Mouse (Mus musculus) c-Kit-positive CD71-positive TER-119-positive erythroid progenitor cells, embryonic 14.5 days (primary cell): ENCODE results near the gene Srsf3.
"Not testable (repeated sequence)": the region's sequence is repeated elsewhere in the genome, so short reads cannot be mapped to it uniquely, and the experiment has no call there.

Experiments used
- DNase-seq: peaks from one replicate; pipeline ENCODE4 v3.0.0-alpha.2; 2013; ENCODE audit warnings: low spot score

The Srsf3 gene

GRCm38 (mm10) chr17:29018292-29018984 lies 14.0 kb upstream of the Srsf3 start:
- DNase-seq: no peak

- no peak for DNase-seq
These were observed 13.0 kb upstream of the Srsf3 start for GRCm38 (mm10) chr17:29019391-29019790.

- DNase-seq: no peak
These were observed 12.0 kb upstream of the Srsf3 start for GRCm38 (mm10) chr17:29020444-29020843.

GRCm38 (mm10) chr17:29022230-29022819 lies 10.1 kb upstream of the Srsf3 start:
- no peak for DNase-seq

DNA sequence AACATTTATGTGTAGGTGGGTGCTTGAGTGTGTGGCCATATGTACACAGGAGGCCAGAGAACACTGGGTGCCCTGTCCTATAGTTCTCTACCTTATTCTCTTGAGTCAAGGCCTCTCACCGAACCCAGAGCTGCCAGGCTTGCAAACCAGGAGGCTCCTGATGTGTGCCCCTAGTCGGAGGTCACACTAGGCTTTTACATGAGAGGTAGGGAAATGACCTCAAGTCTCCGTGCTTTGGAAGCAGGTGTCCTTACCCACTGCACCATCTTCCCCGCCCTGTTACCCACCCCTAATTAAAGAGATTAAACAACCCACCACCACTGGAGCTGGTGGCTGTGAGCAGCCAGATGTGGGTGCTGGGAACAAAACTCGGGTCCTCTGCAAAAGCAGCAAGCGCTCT lies 9.1 kb upstream of the Srsf3 start:
- no peak for DNase-seq

DNA sequence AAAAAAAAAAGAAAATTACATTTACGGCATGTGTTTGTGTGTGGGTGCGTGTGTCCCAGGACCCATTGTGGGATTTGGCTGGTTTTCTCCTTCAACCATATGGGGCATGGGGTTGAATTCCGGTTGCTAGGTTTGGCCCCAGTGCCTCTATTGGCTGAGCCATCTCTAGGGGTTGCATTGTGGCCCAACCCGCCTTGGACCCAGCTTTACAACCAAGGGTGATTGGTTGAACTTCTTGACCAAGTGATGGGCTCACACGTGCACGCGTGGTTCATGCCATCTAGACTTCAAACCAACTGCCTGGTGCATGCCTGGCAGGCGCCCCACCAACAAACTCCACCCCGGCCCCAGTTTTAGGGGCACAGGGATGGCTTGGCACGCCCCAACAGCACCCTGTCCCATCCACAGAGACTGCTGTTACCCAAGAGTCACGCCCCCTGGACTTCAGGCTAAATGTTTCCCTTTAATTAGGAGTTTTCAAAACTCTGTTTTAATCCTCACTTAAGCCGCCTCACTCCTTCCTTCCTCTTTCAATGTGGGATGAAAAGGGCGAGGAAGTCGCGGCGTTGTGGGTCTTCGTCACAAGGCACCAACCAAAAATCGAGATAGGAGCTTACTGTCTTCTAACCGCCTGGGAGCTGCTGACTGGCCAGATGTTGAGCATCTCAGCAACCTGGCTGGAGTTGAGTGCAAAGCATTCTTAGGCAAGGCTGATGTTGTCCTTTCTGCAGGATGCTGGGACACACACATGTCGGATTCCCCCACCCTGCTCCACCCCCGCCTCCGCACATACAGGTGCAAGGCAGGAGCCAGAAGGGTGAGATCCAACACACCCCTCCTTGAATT lies 8.2 kb upstream of the Srsf3 start:
- DNase-seq: no peak

GRCm38 (mm10) chr17:29024896-29025565 lies 7.4 kb upstream of the Srsf3 start:
- DNase-seq: no peak

- DNase-seq: no peak
These were observed 5.6 kb upstream of the Srsf3 start for GRCm38 (mm10) chr17:29026652-29027356.

DNA sequence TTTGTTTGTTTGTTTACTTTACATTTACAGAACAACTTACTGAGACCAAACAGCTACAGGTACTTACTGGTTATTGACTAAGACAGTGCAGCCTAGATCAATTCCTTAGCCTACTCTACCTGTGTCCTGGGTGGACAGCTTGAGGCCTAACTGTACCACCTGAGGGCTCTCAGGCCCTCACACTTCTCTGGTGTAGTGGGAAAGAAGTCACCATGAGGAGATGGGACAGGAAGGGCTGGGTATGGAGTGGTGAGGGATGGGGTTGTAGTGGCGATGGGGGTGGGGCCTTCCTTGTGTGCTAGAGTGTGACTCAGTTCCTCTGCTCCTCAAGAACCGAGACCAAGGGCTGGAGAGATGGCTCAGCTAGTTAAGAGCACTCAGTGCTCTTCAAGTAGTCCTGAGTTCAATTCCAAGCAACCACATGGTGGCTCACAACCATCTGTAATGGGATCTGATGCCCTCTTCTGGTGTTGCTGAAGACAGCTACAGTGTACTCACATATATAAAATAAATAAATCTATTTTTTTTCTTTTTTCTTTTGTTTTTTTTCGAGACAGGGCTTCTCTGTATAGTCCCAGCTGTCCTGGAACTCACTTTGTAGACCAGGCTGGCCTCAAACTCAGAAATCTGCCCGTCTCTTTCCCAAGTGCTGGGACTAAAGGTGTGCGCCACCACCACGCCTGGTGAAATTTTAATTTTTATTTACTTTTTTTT lies 1.9 kb upstream of the Srsf3 start:
- DNase-seq: no peak

DNA sequence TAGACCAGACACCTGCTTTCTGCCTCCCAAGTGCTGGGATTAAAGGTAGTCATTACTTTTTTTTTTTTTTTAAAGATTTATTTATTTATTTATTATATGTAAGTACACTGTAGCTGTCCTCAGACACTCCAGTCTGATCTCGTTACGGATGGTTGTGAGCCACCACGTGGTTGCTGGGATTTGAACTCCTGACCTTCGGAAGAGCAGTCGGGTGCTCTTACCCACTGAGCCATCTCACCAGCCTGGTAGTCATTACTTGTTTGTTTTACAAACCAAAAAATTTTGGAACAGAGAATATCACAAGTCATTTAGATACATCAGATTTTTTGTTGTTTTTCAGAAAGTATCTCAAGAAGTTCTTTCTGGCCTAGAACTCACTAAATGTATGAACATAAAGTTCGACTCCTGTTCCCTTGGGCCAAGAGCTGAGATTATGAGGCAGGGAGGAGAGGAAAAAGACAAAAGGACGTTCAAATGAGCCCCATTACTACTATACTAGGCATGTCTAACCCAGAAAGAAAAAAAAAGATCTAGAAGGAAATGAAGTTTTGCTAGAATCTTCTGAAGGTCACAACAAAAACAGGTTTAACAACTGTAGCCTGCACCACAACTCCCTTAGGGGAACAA lies 1.2 kb upstream of the Srsf3 start:
- DNase-seq: not testable (repeated sequence)

GRCm38 (mm10) chr17:29031771-29032273 lies 606 bp upstream of the Srsf3 start:
- DNase-seq: no peak

DNA sequence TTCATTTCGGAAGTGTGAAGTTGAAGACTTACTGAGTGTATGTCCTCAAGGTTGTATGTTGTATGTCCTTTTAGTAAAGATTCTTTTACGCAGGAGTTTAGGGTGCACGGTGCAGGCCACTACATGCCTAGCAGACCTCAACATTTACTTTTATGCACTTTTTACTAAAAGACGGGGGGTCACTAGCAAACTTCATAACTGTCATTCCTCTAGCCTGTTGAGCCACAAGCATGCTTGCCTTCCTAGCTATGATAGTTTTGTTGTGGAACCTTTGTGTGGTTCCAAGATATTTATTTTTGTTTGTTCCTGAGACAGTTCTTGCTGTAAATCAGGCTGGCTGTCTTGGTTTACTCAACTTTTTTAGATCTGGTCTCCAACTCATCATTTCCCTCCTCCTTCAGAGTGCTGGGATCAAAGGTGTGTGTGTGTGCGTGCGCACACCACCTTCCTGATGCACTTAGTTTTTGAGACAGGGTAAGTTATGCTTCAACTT lies 1.2 kb downstream of the Srsf3 start:
- no peak for DNase-seq

- DNase-seq: no peak
These were observed 1.8 kb downstream of the Srsf3 start for GRCm38 (mm10) chr17:29034264-29034663.

DNA sequence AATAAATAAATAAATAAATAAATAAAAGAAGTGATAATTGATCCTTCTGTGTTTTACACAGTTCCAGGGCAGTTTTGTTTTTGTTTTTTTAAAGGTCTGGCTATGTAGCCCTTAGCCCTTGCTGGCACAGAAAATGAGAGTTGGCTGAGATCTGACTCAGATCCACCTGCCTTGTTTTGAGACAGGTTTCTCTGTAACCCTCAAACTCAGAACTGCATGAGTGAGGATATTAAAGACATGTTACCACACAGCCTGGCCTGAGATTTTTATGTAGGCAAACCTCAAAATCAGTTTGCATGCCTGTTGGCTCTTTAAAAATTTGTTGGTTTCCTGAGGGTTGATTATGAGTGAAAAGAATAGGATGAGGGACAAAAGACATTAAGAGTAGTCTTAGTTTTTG lies 3.1 kb downstream of the Srsf3 start:
- no peak for DNase-seq

DNA sequence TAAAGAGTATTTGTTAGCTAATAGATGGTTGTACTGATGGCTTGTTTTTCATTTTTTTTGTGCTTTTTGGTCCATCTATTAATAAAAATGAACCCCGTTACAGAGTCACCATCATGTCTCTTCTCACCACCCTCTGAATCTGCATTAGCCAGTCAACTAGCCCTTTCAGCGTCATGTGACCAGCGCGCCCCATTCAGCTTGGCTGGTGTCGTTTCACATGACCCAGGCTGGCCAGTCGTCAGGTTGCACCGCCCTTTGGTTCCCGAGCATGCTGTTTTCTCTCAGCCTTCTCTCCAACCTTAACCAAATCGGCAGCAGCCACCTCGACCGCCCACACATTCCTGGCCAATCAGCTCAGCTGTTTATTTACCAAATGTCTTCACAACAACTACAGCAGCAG lies 6.9 kb downstream of the Srsf3 start:
- no peak for DNase-seq

DNA sequence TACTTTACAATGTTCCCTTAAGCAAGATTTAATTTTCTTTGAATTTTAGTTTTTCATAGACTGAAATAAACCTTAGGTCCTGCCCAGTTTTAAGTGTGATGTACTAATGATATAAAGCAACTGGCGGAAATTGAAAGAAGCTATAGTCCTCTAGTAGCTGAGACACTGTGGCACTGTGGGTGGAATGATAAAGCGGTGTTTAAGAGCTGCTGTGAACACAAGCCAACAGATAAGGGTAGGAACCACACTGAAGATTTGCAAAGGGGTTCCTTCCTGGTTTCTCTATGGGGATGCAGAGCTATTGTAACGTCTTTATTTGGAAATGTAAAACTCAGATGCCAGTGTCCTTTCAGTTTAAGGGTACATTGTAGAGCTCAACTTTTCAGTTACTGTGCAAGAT lies 9.2 kb downstream of the Srsf3 start:
- DNase-seq: not testable (repeated sequence)

DNA sequence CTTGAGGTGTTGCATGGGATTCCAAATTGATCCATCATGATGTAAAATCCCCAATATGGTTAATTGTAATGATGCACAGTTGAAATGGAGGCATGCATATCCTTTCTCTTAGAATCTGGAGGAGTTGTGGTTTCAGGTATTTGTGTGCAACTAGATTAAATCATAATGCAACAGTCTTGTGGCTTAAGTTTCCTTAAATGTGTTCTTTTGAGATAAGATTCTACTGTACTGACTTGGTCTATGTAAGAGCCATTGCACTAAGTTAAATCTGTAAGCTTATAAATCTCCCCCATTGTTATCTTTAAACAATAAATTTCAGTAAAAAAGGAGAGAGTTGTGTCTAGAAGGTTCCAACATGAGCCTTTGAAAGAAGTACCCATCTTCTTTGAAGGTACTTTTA lies 10.1 kb downstream of the Srsf3 start:
- DNase-seq: no peak

DNA sequence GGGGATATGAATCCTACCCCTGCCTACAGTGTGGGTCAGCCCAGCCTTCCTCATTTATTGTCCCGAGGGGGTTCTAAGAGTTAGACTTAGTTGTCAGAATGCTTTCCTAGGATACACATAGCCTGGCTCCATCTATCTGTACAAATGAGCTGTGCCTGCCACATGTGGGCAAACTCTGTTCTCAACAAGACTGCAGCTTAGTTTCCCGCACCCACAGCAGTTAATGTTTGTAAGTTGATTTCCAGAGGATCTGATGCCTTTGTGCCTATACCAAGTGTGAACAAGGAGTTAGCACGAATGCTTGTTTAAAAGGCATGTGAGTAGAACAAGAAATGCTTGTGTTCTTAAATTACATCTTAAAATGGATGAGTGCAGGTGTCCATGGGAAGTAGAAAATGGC lies 11.2 kb downstream of the Srsf3 start:
- no peak for DNase-seq

- no peak for DNase-seq
These were observed 11.9 kb downstream of the Srsf3 start for GRCm38 (mm10) chr17:29044146-29044924.

DNA sequence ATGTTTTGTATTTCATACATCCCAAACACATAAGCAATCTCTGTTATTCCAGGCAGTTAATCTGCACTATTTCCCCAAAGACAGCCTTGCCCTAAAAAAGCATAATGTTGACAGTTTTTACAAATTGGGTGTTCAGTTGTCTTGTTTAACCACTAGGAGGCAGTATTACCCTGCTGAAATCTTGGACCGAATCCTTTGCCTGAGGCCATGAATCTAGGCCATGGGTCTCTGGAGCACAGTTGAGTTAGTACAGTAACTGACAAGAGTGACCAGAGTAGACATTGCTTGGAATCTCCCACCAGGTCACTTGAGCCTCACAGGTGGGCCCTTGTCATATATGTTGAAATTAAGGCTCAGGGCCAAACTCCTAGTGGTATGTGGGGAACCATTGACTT lies 12.5 kb downstream of the Srsf3 start:
- DNase-seq: no peak
